In genomic region chr15:99449131-99449750, GRCm38 (mm10) we compare ENCODE assay signal across 9 mouse cellular contexts. TPM values are rescaled to one million over a fixed set of nuclear protein-coding genes. Genes with fewer than 3 reads are reported as not detected.
DNase-seq lines count a peak whose midpoint lies in the region; ATAC-seq and TF ChIP-seq lines count a peak whose summit lies in the region.
"Had no signal": no experiment of that assay in that cellular context is flagged by ENCODE, and none has a peak within 500 bp of the region (broad histone marks: within the 10 kb centered on the region; RNA-seq: fewer than 3 reads in every experiment).

No protein-coding gene starts in this region.

- no peak overlapping the region for H3K4me2 ChIP-seq in hindbrain, postnatal 0 days (ENCODE audit: low read depth, low read length)
- H3K4me2 ChIP-seq in limb, embryonic 15.5 days, result no peak overlapping the region

- H3K36me3 ChIP-seq in hindbrain, postnatal 0 days (ENCODE audit: insufficient read depth, low read length), result no peaks in the 10 kb centered on the region
- H3K36me3 ChIP-seq in limb, embryonic 15.5 days, result peaks cover 42% of the 10 kb centered on the region

- TF ChIP-seq POLR2A in brain, embryonic 14.5 days (IDR thresholded peaks at IDR 0.05; ENCODE audit: borderline replicate concordance, extremely low read depth, insufficient read depth, insufficient read length, poor library complexity, severe bottlenecking), result no peak

- H3K27me3 ChIP-seq in hindbrain, postnatal 0 days (ENCODE audit: insufficient read depth, low read length), result no peaks in the 10 kb centered on the region
- H3K27me3 ChIP-seq in limb, embryonic 15.5 days, result no peaks in the 10 kb centered on the region

- no peak overlapping the region for H3K4me3 ChIP-seq in hindbrain, postnatal 0 days (ENCODE audit: low read length)
- no peak overlapping the region for H3K4me3 ChIP-seq in limb, embryonic 15.5 days

- peak; percentile 63 to 69 for DNase-seq in left cerebral cortex, adult 18-20 months (ENCODE audit: low spot score in 2 of 2)
- no peak for DNase-seq in left cerebral cortex, adult 8-10 months (ENCODE audit: low spot score in 2 of 2)
- peak; percentile 61 for DNase-seq in brain, embryonic 14.5 days (ENCODE audit: low read depth)
- peak; percentile 36 to 64 for DNase-seq in frontal cortex, adult 2 months (ENCODE audit: extremely low spot score in 1 of 2, low spot score in 1 of 2)
- peak; percentile 76 for DNase-seq in hindbrain, postnatal 0 days (ENCODE audit: low spot score)
- peak; percentile 79 to 82 for DNase-seq in right cerebral cortex, postnatal 10 days (ENCODE audit: low spot score in 2 of 2)
- DNase-seq in spleen, postnatal 10 days (ENCODE audit: low spot score in 2 of 2), result no peak

- peaks cover 14% of the 10 kb centered on the region for H3K4me1 ChIP-seq in hindbrain, postnatal 0 days (ENCODE audit: insufficient read depth, low read length)
- peaks cover 42% of the 10 kb centered on the region for H3K4me1 ChIP-seq in limb, embryonic 15.5 days

- peak; percentile 87 for ATAC-seq in hindbrain, postnatal 0 days
- peak; percentile 41 for ATAC-seq in limb, embryonic 15.5 days (ENCODE audit: insufficient number of reproducible peaks, low FRiP score, low TSS enrichment, low read depth)

- H3K9ac ChIP-seq in hindbrain, postnatal 0 days (replicated peaks; ENCODE audit: low read length), result no peak overlapping the region
- H3K9ac ChIP-seq in limb, embryonic 15.5 days, result 0 out of 2 replicates have a peak overlapping the region, but pooled peaks have one; percentile 0

- peak overlapping the region; percentile 64; the same call in 1 of the 2 replicates for H3K27ac ChIP-seq in hindbrain, postnatal 0 days
- peak overlapping the region; percentile 76 for H3K27ac ChIP-seq in limb, embryonic 15.5 days

- H3K9me3 ChIP-seq in hindbrain, postnatal 0 days (ENCODE audit: low read length), result no peaks in the 10 kb centered on the region
- no peaks in the 10 kb centered on the region for H3K9me3 ChIP-seq in limb, embryonic 15.5 days
- H3K9me3 ChIP-seq: G1E had no signal

- TF ChIP-seq CTCF in brain, embryonic 14.5 days (IDR thresholded peaks at IDR 0.05; ENCODE audit: borderline replicate concordance, extremely low read depth, insufficient read depth, insufficient read length), result no peak
- TF ChIP-seq CTCF in hindbrain, postnatal 0 days (IDR thresholded peaks at IDR 0.05; ENCODE audit: low read depth), result no peak

- 35% methylated on average over 9 of the region's 9 CpGs for WGBS in hindbrain, postnatal 0 days
- WGBS in limb, embryonic 15.5 days, result 39% methylated on average over 9 of the region's 9 CpGs

RNA-seq across cellular contexts. Expression of gene Nckap5l, which starts 8.3 kb away (rescaled TPM):
- total RNA-seq in left cerebral cortex, adult 18-20 months (2021), result 10 to 100 TPM; 17.0 to 19.0 TPM
- 10 to 100 TPM; 19.1 to 22.9 (median 19.5) TPM for total RNA-seq in left cerebral cortex, adult 8-10 months (2022)
- 18.6 and 29.0 TPM in 2 replicates for polyA plus RNA-seq in brain, embryonic 14.5 days (2012; rRNA removed)
- 14.4 and 14.6 TPM in 2 replicates for polyA plus RNA-seq in frontal cortex, adult 2 months (2012; rRNA removed)
- 19.5 and 23.4 TPM in 2 replicates for total RNA-seq in hindbrain, postnatal 0 days (2014; rRNA removed)
- polyA plus RNA-seq in hindbrain, postnatal 0 days (2015; fragmentation: Nextera tagmentation; extraction: Ambion mirVana), result 10.0 and 11.4 TPM in 2 replicates
- polyA plus RNA-seq in limb, embryonic 15.5 days (2015; fragmentation: Nextera tagmentation; extraction: Ambion mirVana), result 10.5 and 12.3 TPM in 2 replicates

RNA-seq across cellular contexts. Expression of gene Bcdin3d, which starts 25.3 kb away (rescaled TPM):
- 1 to 10 TPM; 4.6 to 4.7 TPM for total RNA-seq in left cerebral cortex, adult 18-20 months (2021)
- 1 to 10 TPM; 4.5 to 6.2 (median 6.2) TPM for total RNA-seq in left cerebral cortex, adult 8-10 months (2022)
- 15.1 and 15.2 TPM in 2 replicates for polyA plus RNA-seq in brain, embryonic 14.5 days (2012; rRNA removed)
- polyA plus RNA-seq in frontal cortex, adult 2 months (2012; rRNA removed), result 5.7 and 6.8 TPM in 2 replicates
- 10.1 and 13.7 TPM in 2 replicates for total RNA-seq in hindbrain, postnatal 0 days (2014; rRNA removed)
- 12.6 and 12.7 TPM in 2 replicates for polyA plus RNA-seq in hindbrain, postnatal 0 days (2015; fragmentation: Nextera tagmentation; extraction: Ambion mirVana)
- polyA plus RNA-seq in limb, embryonic 15.5 days (2015; fragmentation: Nextera tagmentation; extraction: Ambion mirVana), result 12.7 and 15.1 TPM in 2 replicates

RNA-seq across cellular contexts. Expression of gene Tmbim6, which starts 56.6 kb away (rescaled TPM):
- total RNA-seq in left cerebral cortex, adult 18-20 months (2021), result 100 to 1,000 TPM; 331 to 338 TPM
- total RNA-seq in left cerebral cortex, adult 8-10 months (2022), result 100 to 1,000 TPM; 336 to 365 (median 345) TPM
- polyA plus RNA-seq in brain, embryonic 14.5 days (2012; rRNA removed), result 214 and 221 TPM in 2 replicates
- polyA plus RNA-seq in frontal cortex, adult 2 months (2012; rRNA removed), result 365 and 368 TPM in 2 replicates
- total RNA-seq in hindbrain, postnatal 0 days (2014; rRNA removed), result 323 and 346 TPM in 2 replicates
- polyA plus RNA-seq in hindbrain, postnatal 0 days (2015; fragmentation: Nextera tagmentation; extraction: Ambion mirVana), result 355 and 374 TPM in 2 replicates
- polyA plus RNA-seq in limb, embryonic 15.5 days (2015; fragmentation: Nextera tagmentation; extraction: Ambion mirVana), result 327 and 351 TPM in 2 replicates

Comparison
In these comparisons a context has a peak if more than half of its experiments do, and no peak if none do; other contexts are left out.
1. DNase-seq: peak in left cerebral cortex, adult 18-20 months (2 of 2), brain, embryonic 14.5 days (single experiment), frontal cortex, adult 2 months (2 of 2), hindbrain, postnatal 0 days (single experiment) and right cerebral cortex, postnatal 10 days (2 of 2); none in left cerebral cortex, adult 8-10 months (0 of 2) and spleen, postnatal 10 days (0 of 2).